In genomic region chr14:46815640-46816039, GRCm38 (mm10) we compare ENCODE assay signal across 27 mouse cellular contexts. TPM values are rescaled to one million over a fixed set of nuclear protein-coding genes. Genes with fewer than 3 reads are reported as not detected.
DNase-seq lines count a peak whose midpoint lies in the region; ATAC-seq lines count a peak whose summit lies in the region.
"Had no signal": no experiment of that assay in that cellular context is flagged by ENCODE, and none has a peak within 500 bp of the region (broad histone marks: within the 10 kb centered on the region; RNA-seq: fewer than 3 reads in every experiment).

No protein-coding gene starts in this region.

- intact Hi-C loops in heart, postnatal 25 days (cut with DNase I), result no loop called here
- intact Hi-C loops in left cerebral cortex, postnatal 14 days (cut with DNase I), result no loop called here

- H3K9me3 ChIP-seq in heart, embryonic 12.5 days (replicated peaks), result no peaks in the 10 kb centered on the region
- no peaks in the 10 kb centered on the region for H3K9me3 ChIP-seq in liver, embryonic 16.5 days (replicated peaks; ENCODE audit: control insufficient read depth, low read length)
- H3K9me3 ChIP-seq: embryonic facial prominence, embryonic 10.5 days; limb, embryonic 13.5 days; midbrain, embryonic 10.5 days; neural tube, embryonic 15.5 days; stomach, embryonic 15.5 days had no signal

- no peak overlapping the region for H3K27ac ChIP-seq in heart, embryonic 12.5 days (ENCODE audit: poor library complexity, severe bottlenecking)
- H3K27ac ChIP-seq in liver, embryonic 16.5 days (ENCODE audit: low read length), result peak overlapping the region; percentile 16
- H3K27ac ChIP-seq: embryonic facial prominence, embryonic 10.5 days; hindbrain, embryonic 14.5 days; limb, embryonic 13.5 days; midbrain, embryonic 10.5 days; neural tube, embryonic 15.5 days; stomach, embryonic 15.5 days had no signal

- H3K4me3 ChIP-seq in heart, embryonic 12.5 days, result no peak overlapping the region
- H3K4me3 ChIP-seq in liver, embryonic 16.5 days (ENCODE audit: low read depth, low read length), result 0 out of 2 replicates have a peak overlapping the region, but pooled peaks have one; percentile 1
- H3K4me3 ChIP-seq: embryonic facial prominence, embryonic 10.5 days; limb, embryonic 13.5 days; midbrain, embryonic 10.5 days; neural tube, embryonic 15.5 days; stomach, embryonic 15.5 days had no signal

- no peaks in the 10 kb centered on the region for H3K27me3 ChIP-seq in heart, embryonic 12.5 days (replicated peaks)
- no peaks in the 10 kb centered on the region for H3K27me3 ChIP-seq in liver, embryonic 16.5 days (ENCODE audit: control insufficient read depth, insufficient read depth, low read depth, low read length)
- H3K27me3 ChIP-seq: limb, embryonic 13.5 days; neural tube, embryonic 15.5 days; stomach, embryonic 15.5 days had no signal

- WGBS in heart, embryonic 12.5 days, result 63% methylated on average over 6 of the region's 6 CpGs
- 37% methylated on average over 6 of the region's 6 CpGs for WGBS in liver, embryonic 16.5 days (ENCODE audit: insufficient replicate concordance)

- H3K36me3 ChIP-seq in heart, embryonic 12.5 days, result peaks cover 46% of the 10 kb centered on the region
- H3K36me3 ChIP-seq in liver, embryonic 16.5 days (ENCODE audit: control insufficient read depth, insufficient read depth), result peaks cover 18% of the 10 kb centered on the region

- ATAC-seq in heart, embryonic 12.5 days (ENCODE audit: insufficient number of reproducible peaks, low FRiP score), result peak; percentile 82
- peak; percentile 78 for ATAC-seq in liver, embryonic 16.5 days (ENCODE audit: low read depth)
- ATAC-seq: activated CD4-positive, CD25-positive, alpha-beta regulatory T cell, adult 4 months; forebrain, postnatal 0 days; inflammation-experienced regulatory T-cells, adult 6 months had no signal

- H3K9ac ChIP-seq in heart, embryonic 12.5 days, result no peak overlapping the region
- H3K9ac ChIP-seq in liver, embryonic 16.5 days (ENCODE audit: low read depth, low read length), result 0 out of 2 replicates have a peak overlapping the region, but pooled peaks have one; percentile 4
- H3K9ac ChIP-seq: forebrain, postnatal 0 days; hindbrain, embryonic 14.5 days; limb, embryonic 13.5 days; lung, embryonic 14.5 days; neural tube, embryonic 15.5 days; stomach, embryonic 15.5 days had no signal

- no peak for DNase-seq in heart, postnatal 25 days (ENCODE audit: low spot score)
- peak; percentile 33 for DNase-seq in c-Kit-negative CD71-positive TER-119-positive erythroid progenitor cells, embryonic 14.5 days (ENCODE audit: low read depth, low spot score)
- DNase-seq in liver (peak; percentile 50), MN1 (ENCODE audit: low spot score) (no peak)
- no peak for DNase-seq in embryo, embryonic 9.5 days (ENCODE audit: extremely low spot score)
- DNase-seq in left cerebral cortex, postnatal 14 days (ENCODE audit: low spot score in 2 of 2), result no peak
- DNase-seq: adrenal gland, postnatal 10 days; cerebellum, adult 9-10 months; forebrain, postnatal 0 days; gastrocnemius, postnatal 14 days; heart, postnatal 4 days; kidney, adult 8-10 months; kidney, postnatal 25 days; lung, embryonic 14.5 days; right cerebral cortex, adult 18-20 months; thymus, adult 2 months; thymus, postnatal 4 days had no signal

- 0 out of 2 replicates have a peak overlapping the region, but pooled peaks have one; percentile 0 for H3K4me2 ChIP-seq in heart, embryonic 12.5 days
- peak overlapping the region; percentile 32; the same call in 1 of the 2 replicates for H3K4me2 ChIP-seq in liver, embryonic 16.5 days (ENCODE audit: low read depth, low read length)
- H3K4me2 ChIP-seq: hindbrain, embryonic 14.5 days; limb, embryonic 13.5 days; lung, embryonic 14.5 days; neural tube, embryonic 15.5 days; stomach, embryonic 15.5 days had no signal

- peaks cover 25% of the 10 kb centered on the region for H3K4me1 ChIP-seq in heart, embryonic 12.5 days (replicated peaks)
- peaks cover 29% of the 10 kb centered on the region for H3K4me1 ChIP-seq in liver, embryonic 16.5 days (ENCODE audit: control insufficient read depth, low read depth, low read length)

RNA-seq across cellular contexts. Expression of gene Gmfb, which starts 6.4 kb away (rescaled TPM):
- 68.1 and 73.8 TPM in 2 replicates for polyA plus RNA-seq in heart, embryonic 12.5 days (2016; fragmentation: Nextera tagmentation; extraction: Ambion mirVana)
- total RNA-seq in heart, postnatal 25 days (2021), result 10 to 100 TPM; 30.5 to 33.5 TPM
- 22.5 and 24.2 TPM in 2 replicates for polyA plus RNA-seq in liver, embryonic 16.5 days (2015; fragmentation: Nextera tagmentation; extraction: Ambion mirVana)
- total RNA-seq in left cerebral cortex, postnatal 14 days (2021), result 100 to 1,000 TPM; 159 to 160 TPM

RNA-seq across cellular contexts. Expression of gene Cgrrf1, which starts 16.3 kb away (rescaled TPM):
- polyA plus RNA-seq in heart, embryonic 12.5 days (2016; fragmentation: Nextera tagmentation; extraction: Ambion mirVana), result 26.3 and 26.8 TPM in 2 replicates
- 10 to 100 TPM; 37.4 to 39.8 TPM for total RNA-seq in heart, postnatal 25 days (2021)
- 18.4 and 19.7 TPM in 2 replicates for polyA plus RNA-seq in liver, embryonic 16.5 days (2015; fragmentation: Nextera tagmentation; extraction: Ambion mirVana)
- 10 to 100 TPM; 22.4 to 24.2 TPM for total RNA-seq in left cerebral cortex, postnatal 14 days (2021)

RNA-seq across cellular contexts. Expression of gene Cnih1, which starts 27.4 kb away (rescaled TPM):
- polyA plus RNA-seq in heart, embryonic 12.5 days (2016; fragmentation: Nextera tagmentation; extraction: Ambion mirVana), result 175 and 179 TPM in 2 replicates
- total RNA-seq in heart, postnatal 25 days (2021), result 10 to 100 TPM; 52.5 to 53.5 TPM
- polyA plus RNA-seq in liver, embryonic 16.5 days (2015; fragmentation: Nextera tagmentation; extraction: Ambion mirVana), result 73.6 and 76.3 TPM in 2 replicates
- total RNA-seq in left cerebral cortex, postnatal 14 days (2021), result 10 to 100 TPM; 81.3 to 84.4 TPM

RNA-seq across cellular contexts. Expression of gene Cdkn3, which starts 55.3 kb away (rescaled TPM):
- 48.8 and 51.8 TPM in 2 replicates for polyA plus RNA-seq in heart, embryonic 12.5 days (2016; fragmentation: Nextera tagmentation; extraction: Ambion mirVana)
- total RNA-seq in heart, postnatal 25 days (2021), result 1 to 10 TPM in 1 of 2 experiments, under 1 TPM in 1; 0.83 to 1.2 TPM
- 97.9 and 109 TPM in 2 replicates for polyA plus RNA-seq in liver, embryonic 16.5 days (2015; fragmentation: Nextera tagmentation; extraction: Ambion mirVana)
- 1 to 10 TPM; 1.5 to 1.8 TPM for total RNA-seq in left cerebral cortex, postnatal 14 days (2021)

Comparison
In these comparisons a context has a peak if more than half of its experiments do, and no peak if none do; other contexts are left out.
1. DNase-seq: peak in c-Kit-negative CD71-positive TER-119-positive erythroid progenitor cells, embryonic 14.5 days (single experiment) and liver (single experiment); none in heart, postnatal 25 days (single experiment), MN1 (single experiment), embryo, embryonic 9.5 days (single experiment) and left cerebral cortex, postnatal 14 days (0 of 2).
2. RNA of gene Gmfb, which starts 6.4 kb away (total RNA-seq): 159 to 160 TPM in left cerebral cortex, postnatal 14 days; 30.5 to 33.5 TPM in heart, postnatal 25 days; every median in the first group is over 4 times any median in the second.